Mouse (Mus musculus) T-helper 17 cell (primary cell): ENCODE results near the gene Arl15.

Experiments
- in situ Hi-C, 2 experiments: fragments of 300-600 bp; cut with MboI, MseI; formaldehyde crosslinking; loops; 1 replicate in 1 of 2; 2 replicates in 1 of 2; pipeline ENCODE4 v1.15.1; 2025; ENCODE audit warnings: high pct_unique_total_duplicates in 2 of 2

Arl15 gene

GRCm38 (mm10) chr13:113865378-113865777, 71.1 kb downstream of the Arl15 start:
- in situ Hi-C loops, result loop anchor here (5.0 kb wide), 2 partner anchors 63 to 173 kb away; no protein-coding TSS in a partner anchor

- in situ Hi-C loops, result loop anchor here (5.0 kb wide), 2 partner anchors 64 to 174 kb away; no protein-coding TSS in a partner anchor
These were observed 71.5 kb downstream of the Arl15 start for GRCm38 (mm10) chr13:113865806-113866205.

- in situ Hi-C loops, result loop anchor here (5.0 kb wide), 2 partner anchors 65 to 175 kb away; no protein-coding TSS in a partner anchor
These were observed 73.4 kb downstream of the Arl15 start for GRCm38 (mm10) chr13:113867736-113868135.

- in situ Hi-C loops, result loop anchor here (5.0 to 10.0 kb wide), 4 partner anchors 67 to 585 kb away; partner anchors contain the start of gene Fst (in 1 of the 2)
These were observed 75.2 kb downstream of the Arl15 start for GRCm38 (mm10) chr13:113869212-113870205.

- in situ Hi-C loops, result loop anchor here in 1 of 2 experiments (10.0 kb wide), 2 partner anchors 264 to 584 kb away; partner anchors contain the start of gene Fst
These were observed 76.1 kb downstream of the Arl15 start for GRCm38 (mm10) chr13:113870403-113870802.

- in situ Hi-C loops, result loop anchor here in 1 of 2 experiments (10.0 kb wide), 2 partner anchors 263 to 583 kb away; partner anchors contain the start of gene Fst
These were observed 77.5 kb downstream of the Arl15 start for GRCm38 (mm10) chr13:113871853-113872252.

GRCm38 (mm10) chr13:113875724-113876123, 81.4 kb downstream of the Arl15 start:
- in situ Hi-C loops, result loop anchor here (5.0 to 10.0 kb wide), 3 partner anchors 259 to 917 kb away; partner anchors contain the start of gene Fst (in 1 of the 2)

- in situ Hi-C loops, result loop anchor here (5.0 to 10.0 kb wide), 3 partner anchors 257 to 915 kb away; partner anchors contain the start of gene Fst (in 1 of the 2)
These were observed 83.1 kb downstream of the Arl15 start for GRCm38 (mm10) chr13:113877420-113877819.

- in situ Hi-C loops, result loop anchor here (5.0 to 10.0 kb wide), 3 partner anchors 256 to 914 kb away; partner anchors contain the start of gene Fst (in 1 of the 2)
These were observed 84.3 kb downstream of the Arl15 start for GRCm38 (mm10) chr13:113878571-113878970.

GRCm38 (mm10) chr13:113879651-113880327, 85.5 kb downstream of the Arl15 start:
- in situ Hi-C loops, result loop anchor here (5.0 to 10.0 kb wide), 3 partner anchors 255 to 913 kb away; partner anchors contain the start of gene Fst (in 1 of the 2)

GRCm38 (mm10) chr13:113880564-113881171, 86.4 kb downstream of the Arl15 start:
- in situ Hi-C loops, result no loop called here

GRCm38 (mm10) chr13:113882959-113883358, 88.7 kb downstream of the Arl15 start:
- in situ Hi-C loops, result no loop called here

- in situ Hi-C loops, result no loop called here
These were observed 92.8 kb downstream of the Arl15 start for GRCm38 (mm10) chr13:113887090-113887489.

GRCm38 (mm10) chr13:113888126-113888525, 93.8 kb downstream of the Arl15 start:
- in situ Hi-C loops, result no loop called here

- in situ Hi-C loops, result no loop called here
These were observed 94.4 kb downstream of the Arl15 start for GRCm38 (mm10) chr13:113888704-113889103.

GRCm38 (mm10) chr13:113889140-113890055, 95.1 kb downstream of the Arl15 start:
- in situ Hi-C loops, result no loop called here

- in situ Hi-C loops, result no loop called here
These were observed 102.4 kb downstream of the Arl15 start for GRCm38 (mm10) chr13:113896684-113897083.

- in situ Hi-C loops, result no loop called here
These were observed 103.2 kb downstream of the Arl15 start for GRCm38 (mm10) chr13:113897498-113897897.

- in situ Hi-C loops, result no loop called here
These were observed 103.6 kb downstream of the Arl15 start for GRCm38 (mm10) chr13:113897951-113898350.

- in situ Hi-C loops, result no loop called here
These were observed 106.8 kb downstream of the Arl15 start for GRCm38 (mm10) chr13:113901001-113901545.
